Mouse (Mus musculus) liver, adult (tissue): ENCODE measurements around the gene Alg12.

Source experiments
- GATA4 ChIP-seq: IDR thresholded peaks from 2 replicates; pipeline ENCODE4 v1.6.1; 2014; ENCODE audit warnings: mild to moderate bottlenecking, low read length; ENCODE audit not compliant: insufficient replicate concordance

Gene Alg12

GRCm38 (mm10) chr15:88799950-88800371 lies 19.2 kb downstream of the Alg12 start:
- TF ChIP-seq GATA4 = no peak

- TF ChIP-seq GATA4 = no peak
These were observed 26.8 kb downstream of the Alg12 start for GRCm38 (mm10) chr15:88792140-88792850.

- no peak for TF ChIP-seq GATA4
These were observed 50.6 kb downstream of the Alg12 start for GRCm38 (mm10) chr15:88768537-88768936.

GRCm38 (mm10) chr15:88761551-88761950 lies 57.6 kb downstream of the Alg12 start:
- TF ChIP-seq GATA4 = no peak

GRCm38 (mm10) chr15:88758061-88758460 lies 61.1 kb downstream of the Alg12 start:
- no peak for TF ChIP-seq GATA4

GRCm38 (mm10) chr15:88755761-88756160 lies 63.4 kb downstream of the Alg12 start:
- TF ChIP-seq GATA4 = no peak
